Mouse (Mus musculus): ENCODE data around the gene 1700061G19Rik.
A peak's percentile ranks its signal among the peaks of the same experiment; 100 is the strongest.

1700061G19Rik gene

DNA sequence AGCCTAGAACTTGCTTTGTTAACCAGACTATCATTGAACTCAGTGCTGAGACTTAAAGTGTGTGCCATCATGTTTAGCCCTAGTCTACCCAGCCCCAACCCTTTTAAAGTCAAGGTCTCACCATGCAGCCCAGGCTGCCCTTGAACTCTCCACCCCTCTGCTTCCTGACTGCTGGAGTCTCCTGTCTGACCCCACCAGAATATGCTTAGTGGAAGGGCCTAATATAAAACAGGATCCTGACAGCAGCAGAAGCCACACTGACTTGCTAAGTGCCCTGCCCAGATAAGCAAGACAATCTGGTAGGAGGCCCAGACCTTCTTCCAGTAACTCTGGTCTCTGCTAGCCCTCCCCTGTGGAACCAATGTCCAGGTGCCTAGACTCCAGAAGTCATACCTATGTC lies 53.8 kb downstream of the 1700061G19Rik start:
- DNase-seq (ENCODE audit: low spot score): no peak

GRCm38 (mm10) chr17:56929530-56929929 lies 54.3 kb downstream of the 1700061G19Rik start:
- DNase-seq (ENCODE audit: low spot score): no peak

- no peak for DNase-seq (ENCODE audit: low spot score)
Measured at GRCm38 (mm10) chr17:56930026-56930425, 54.7 kb downstream of the 1700061G19Rik start.

GRCm38 (mm10) chr17:56933395-56933794 lies 58.1 kb downstream of the 1700061G19Rik start:
- no peak for DNase-seq (ENCODE audit: low spot score)

DNA sequence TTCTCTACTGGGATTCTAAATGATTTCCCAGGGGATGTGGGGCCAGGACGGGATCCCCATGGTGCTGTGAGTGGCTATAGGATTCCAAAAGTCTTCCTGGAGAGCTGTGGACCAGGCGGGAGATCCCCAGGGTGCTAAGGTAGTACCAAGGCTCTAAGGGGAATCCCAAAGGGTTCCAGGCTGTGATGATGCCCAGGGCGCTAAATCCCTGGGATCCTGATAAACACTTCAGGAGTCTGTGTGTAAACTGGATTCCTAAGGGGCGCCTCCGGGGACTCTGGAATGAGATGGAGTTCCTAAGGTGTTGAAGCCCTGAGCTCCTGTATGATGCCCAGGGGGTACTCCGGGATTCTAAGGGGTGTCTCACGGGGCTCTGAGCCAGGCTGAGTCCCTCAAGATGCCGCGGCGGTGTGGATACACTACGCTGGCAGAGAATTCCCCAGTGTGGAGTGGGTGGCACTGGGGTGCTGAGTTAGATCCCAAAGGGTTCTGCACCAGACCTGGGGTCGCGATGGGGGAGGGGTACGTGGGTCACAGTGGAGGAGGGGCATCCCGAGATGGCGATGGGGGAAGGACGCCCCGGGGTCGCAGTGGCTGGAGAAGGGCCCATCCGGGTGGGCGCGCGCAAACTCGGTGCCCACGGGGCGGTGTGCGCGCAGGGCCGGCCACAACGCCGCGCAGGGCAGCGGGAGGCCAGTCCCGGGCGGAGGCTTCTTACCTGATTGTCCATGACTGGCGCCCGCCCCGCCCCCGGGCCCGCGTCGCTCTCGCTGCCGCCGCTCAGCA lies 59.5 kb downstream of the 1700061G19Rik start:
- no peak for DNase-seq (ENCODE audit: low spot score)

DNA sequence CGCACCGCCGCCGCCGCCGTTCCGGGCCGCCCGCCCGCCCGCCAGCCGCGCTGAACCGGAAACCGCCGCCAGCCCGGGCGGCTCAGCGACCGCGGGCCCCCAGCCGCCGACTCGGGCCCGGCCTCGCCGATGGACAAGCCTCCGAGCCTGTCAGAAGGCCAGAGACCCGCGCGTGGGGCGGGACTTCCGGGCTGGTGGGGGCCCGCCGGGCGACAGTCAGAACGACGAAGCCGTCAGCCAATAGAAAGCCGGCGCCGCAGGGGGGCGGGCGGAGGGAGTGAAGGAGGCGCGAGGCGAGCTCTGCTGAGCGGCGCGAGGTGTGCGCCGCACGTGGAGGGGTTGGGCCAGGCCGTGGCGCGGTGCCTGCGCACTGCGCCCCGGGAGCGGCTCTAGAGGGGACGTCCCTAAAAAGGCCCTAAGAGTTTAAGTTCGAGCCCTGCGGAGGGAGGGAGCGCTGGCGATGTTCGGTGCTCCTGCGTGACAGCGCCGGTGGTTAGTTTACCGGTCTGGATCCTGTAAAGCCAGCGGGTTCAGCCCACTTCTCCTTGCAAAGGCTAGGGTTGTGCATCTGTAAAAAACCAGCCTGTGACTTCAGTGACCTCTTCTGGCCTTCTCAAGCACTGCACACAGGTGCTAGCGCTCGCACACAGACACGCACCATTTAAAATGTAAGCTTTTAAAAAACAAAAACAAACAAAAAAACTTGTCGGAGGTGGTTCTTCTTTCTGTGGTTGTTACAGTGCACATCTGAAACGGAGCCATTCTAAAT lies 60.3 kb downstream of the 1700061G19Rik start, which contains the start of gene Mllt1:
Mllt1 (minus strand) TSS at position 53 of the 769 bp plus-strand sequence.
- peak; percentile 93 for DNase-seq (ENCODE audit: low spot score)

DNA sequence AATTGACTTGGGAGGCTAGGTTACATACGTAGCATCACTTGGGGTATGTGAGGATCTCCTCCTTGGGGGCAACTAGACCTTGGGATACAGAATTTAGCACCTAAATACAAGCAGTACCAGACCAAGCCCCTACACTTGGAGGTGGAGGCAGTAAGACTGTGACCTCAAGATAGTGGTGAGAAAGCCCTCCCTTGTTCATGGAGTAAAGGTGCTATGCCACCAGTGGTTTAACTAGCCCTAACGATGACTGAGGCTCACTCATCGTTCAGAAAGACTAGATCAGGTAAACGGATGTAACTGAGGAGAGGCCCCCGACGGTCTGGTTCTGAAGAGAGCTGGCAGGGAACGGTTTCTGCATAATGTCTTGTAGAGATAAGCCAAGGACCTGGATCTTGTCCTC lies 61.5 kb downstream of the 1700061G19Rik start:
- no peak for DNase-seq (ENCODE audit: low spot score)

All from layer of hippocampus, adult 9-10 months (tissue).